Mouse (Mus musculus): ENCODE measurements at regions not wholly inside any gene's neighbourhood (a gene's known extent, or its start where the extent isn't known, plus 50 kb on each side); places are given as distances from the start of the nearest gene placed in this dataset.

DNA sequence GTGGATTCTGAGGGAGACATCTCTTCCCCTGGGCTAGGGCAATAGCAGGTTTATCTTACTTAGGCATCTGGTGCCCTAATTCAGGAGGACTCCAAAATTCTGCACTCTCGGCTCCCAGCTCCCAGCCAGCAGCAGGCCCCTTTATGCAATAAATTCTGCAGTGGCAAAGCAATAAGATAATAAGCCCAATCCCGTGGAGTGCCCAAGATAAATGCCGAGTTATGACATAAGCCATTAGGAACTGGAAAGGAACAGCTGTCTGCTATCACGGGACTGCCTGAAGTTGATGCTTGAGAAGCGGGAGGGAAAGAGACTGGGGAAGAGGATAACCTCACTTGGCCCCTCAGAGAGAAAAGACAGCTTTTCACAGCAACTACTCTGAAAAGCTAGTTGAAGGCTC lies 159.0 kb downstream of the 1190002N15Rik start:
- TF ChIP-seq CTCF (IDR thresholded peaks at IDR 0.05; ENCODE audit: borderline replicate concordance, insufficient read depth, low read depth, low read length) (no peak), POLR2A (IDR thresholded peaks at IDR 0.05; ENCODE audit: borderline replicate concordance, insufficient read depth, low read length) (no peak)

Measured in cerebellum, adult 2 months (tissue).